Mouse (Mus musculus) kidney, adult 2 months (tissue): ENCODE measurements around the gene Anln.

Source experiments
- CTCF ChIP-seq: fragments of 200-500 bp; conservative IDR thresholded peaks from 2 replicates; pipeline ENCODE4 v1.5.1; 2011; ENCODE audit warnings: low read depth, mild to moderate bottlenecking, control low read depth, low read length, moderate library complexity, mixed read lengths; ENCODE audit not compliant: insufficient read depth, insufficient read length
- POLR2A ChIP-seq: fragments of 200-500 bp; IDR thresholded peaks from one replicate; pipeline ENCODE4 v1.6.1; 2011; ENCODE audit warnings: low read depth, low read length, control low read depth

DNA sequence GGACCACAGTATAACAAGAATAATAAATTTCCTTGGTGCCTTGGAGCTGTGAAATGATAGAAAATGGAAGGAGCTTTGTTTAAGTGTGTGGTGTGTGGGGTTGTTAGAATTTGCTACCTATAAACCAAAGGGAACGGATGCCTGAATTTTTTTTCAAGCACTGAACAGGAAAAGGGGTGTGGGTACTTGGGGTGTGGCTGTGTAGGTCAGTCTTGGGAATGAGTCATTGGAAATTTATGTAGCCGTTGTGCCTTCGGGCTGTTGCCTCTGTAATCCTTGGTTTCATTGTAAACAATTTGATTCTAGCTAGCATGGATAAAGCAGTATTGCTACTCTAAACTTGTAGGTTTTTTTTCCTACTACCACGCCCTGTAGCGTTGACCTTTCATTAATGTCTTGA is 1.4 kb upstream of the Anln start:
- TF ChIP-seq POLR2A (no peak), CTCF (no peak)
